Mouse (Mus musculus) bone marrow macrophage, adult 2 months (primary cell): ENCODE results near the gene Zfp775.

Experiments
- CTCF ChIP-seq: IDR thresholded peaks from 2 replicates; pipeline ENCODE4 v1.5.1; 2012; ENCODE audit warnings: low read depth, mild to moderate bottlenecking, low read length, moderate library complexity
- POLR2A ChIP-seq: IDR thresholded peaks from 2 replicates; pipeline ENCODE4 v1.6.1; 2012; ENCODE audit warnings: mild to moderate bottlenecking, low read depth, low read length, borderline replicate concordance

- TF ChIP-seq CTCF (no peak), POLR2A (no peak)
Measured at GRCm38 (mm10) chr6:48565693-48566310, 36.1 kb upstream of the Zfp775 start.
